Mouse (Mus musculus): ENCODE data around the gene Ccdc167.

- TF ChIP-seq GATA1 (IDR thresholded peaks at IDR 0.05; ENCODE audit: low read length) (no peak), TAL1 (IDR thresholded peaks at IDR 0.05; ENCODE audit: low read length) (no peak)
Observed at GRCm38 (mm10) chr17:29732522-29732921, 15.7 kb upstream of the Ccdc167 start.

All from erythroblast, embryonic 14.5 days (primary cell).